Mouse (Mus musculus) retina, postnatal 1 day (tissue): ENCODE measurements at regions not wholly inside any gene's neighbourhood (a gene's known extent, or its start where the extent isn't known, plus 50 kb on each side); places are given as distances from the start of the nearest gene placed in this dataset.
A peak's percentile ranks its signal among the peaks of the same experiment; 100 is the strongest.

ENCODE experiments used
- DNase-seq: peaks from one replicate; pipeline ENCODE4 v3.0.0-alpha.2; 2012

GRCm38 (mm10) chr5:100244811-100245210, 85.2 kb upstream of the Tmem150c start:
- DNase-seq = no peak

GRCm38 (mm10) chr5:100240876-100241275, 81.3 kb upstream of the Tmem150c start:
- peak; percentile 66 for DNase-seq

GRCm38 (mm10) chr5:100239632-100240031, 80.0 kb upstream of the Tmem150c start:
- DNase-seq = peak; percentile 90

GRCm38 (mm10) chr5:100238287-100239036, 78.9 kb upstream of the Tmem150c start:
- no peak for DNase-seq

- DNase-seq = no peak
These were observed 78.2 kb upstream of the Tmem150c start for GRCm38 (mm10) chr5:100237674-100238278.

GRCm38 (mm10) chr5:100236277-100236676, 76.7 kb upstream of the Tmem150c start:
- no peak for DNase-seq

GRCm38 (mm10) chr5:100232076-100232475, 72.5 kb upstream of the Tmem150c start:
- no peak for DNase-seq

GRCm38 (mm10) chr5:100231574-100231973, 72.0 kb upstream of the Tmem150c start:
- no peak for DNase-seq

- no peak for DNase-seq
These were observed 70.4 kb upstream of the Tmem150c start for GRCm38 (mm10) chr5:100230038-100230437.

GRCm38 (mm10) chr5:100227888-100228287, 68.3 kb upstream of the Tmem150c start:
- no peak for DNase-seq

GRCm38 (mm10) chr5:100226571-100227235, 67.1 kb upstream of the Tmem150c start:
- no peak for DNase-seq

GRCm38 (mm10) chr5:100225491-100225890, 65.9 kb upstream of the Tmem150c start:
- no peak for DNase-seq

GRCm38 (mm10) chr5:100224773-100225363, 65.3 kb upstream of the Tmem150c start:
- peak; percentile 60 for DNase-seq

GRCm38 (mm10) chr5:100221005-100221583, 61.5 kb upstream of the Tmem150c start:
- DNase-seq = no peak

- no peak for DNase-seq
These were observed 60.7 kb upstream of the Tmem150c start for GRCm38 (mm10) chr5:100220320-100220719.

GRCm38 (mm10) chr5:100218256-100218851, 58.7 kb upstream of the Tmem150c start:
- DNase-seq = peak; percentile 67

GRCm38 (mm10) chr5:100217178-100218035, 57.8 kb upstream of the Tmem150c start:
- peak; percentile 35 for DNase-seq

- DNase-seq = no peak
These were observed 54.3 kb upstream of the Tmem150c start for GRCm38 (mm10) chr5:100213901-100214300.

GRCm38 (mm10) chr5:100210708-100211107, 51.1 kb upstream of the Tmem150c start:
- DNase-seq = no peak
